ENCODE assay signal across 19 mouse cellular contexts in genomic region chr19:48864151-48864740, GRCm38 (mm10).
DNase-seq lines count a peak whose midpoint lies in the region; ATAC-seq and TF ChIP-seq lines count a peak whose summit lies in the region.
"Had no signal": no experiment of that assay in that cellular context is flagged by ENCODE, and none has a peak within 500 bp of the region (broad histone marks: within the 10 kb centered on the region; RNA-seq: fewer than 3 reads in every experiment).

No protein-coding gene starts in this region.

- H3K4me1 ChIP-seq in kidney, embryonic 16.5 days (ENCODE audit: insufficient read depth, low read length), result no peaks in the 10 kb centered on the region
- H3K4me1 ChIP-seq: embryonic facial prominence, embryonic 12.5 days; forebrain, embryonic 15.5 days; heart, embryonic 12.5 days; hindbrain, embryonic 12.5 days had no signal

- H3K9ac ChIP-seq in kidney, embryonic 16.5 days (replicated peaks; ENCODE audit: low read length), result no peak overlapping the region
- H3K9ac ChIP-seq: embryonic facial prominence, embryonic 12.5 days; forebrain, embryonic 15.5 days; heart, embryonic 12.5 days; hindbrain, embryonic 12.5 days had no signal

- CTCF ChIA-PET in Patski (lab: Charles Lee), result interaction anchor here (1.9 kb wide), 1 partner anchor 16 kb away, joined by 4 read pairs; no protein-coding TSS in a partner anchor

- no peak overlapping the region for H3K4me2 ChIP-seq in kidney, embryonic 16.5 days (replicated peaks; ENCODE audit: low read depth, low read length)
- H3K4me2 ChIP-seq: embryonic facial prominence, embryonic 12.5 days; forebrain, embryonic 15.5 days; heart, embryonic 12.5 days; hindbrain, embryonic 12.5 days had no signal

- TF ChIP-seq CTCF in Patski (IDR thresholded peaks at IDR 0.05), result no peak

- 53% methylated on average over 9 of the region's 9 CpGs for WGBS in kidney, embryonic 16.5 days

- H3K27ac ChIP-seq in kidney, embryonic 16.5 days (ENCODE audit: low read length), result no peak overlapping the region
- H3K27ac ChIP-seq: embryonic facial prominence, embryonic 12.5 days; forebrain, embryonic 15.5 days; hindbrain, embryonic 12.5 days had no signal

- H3K27me3 ChIP-seq in Patski, result no peaks in the 10 kb centered on the region
- no peaks in the 10 kb centered on the region for H3K27me3 ChIP-seq in kidney, embryonic 16.5 days (ENCODE audit: insufficient read depth, low read length)
- H3K27me3 ChIP-seq: embryonic facial prominence, embryonic 12.5 days; forebrain, embryonic 15.5 days; heart, embryonic 12.5 days; hindbrain, embryonic 12.5 days had no signal

- no peak overlapping the region for H3K4me3 ChIP-seq in kidney, embryonic 16.5 days (ENCODE audit: low read length)
- H3K4me3 ChIP-seq: embryonic facial prominence, embryonic 12.5 days; forebrain, embryonic 15.5 days; heart, embryonic 12.5 days; hindbrain, embryonic 12.5 days had no signal

- no peaks in the 10 kb centered on the region for H3K9me3 ChIP-seq in kidney, embryonic 16.5 days (ENCODE audit: low read length)
- H3K9me3 ChIP-seq: embryonic facial prominence, embryonic 12.5 days; forebrain, embryonic 15.5 days; heart, embryonic 12.5 days; hindbrain, embryonic 12.5 days had no signal

- H3K36me3 ChIP-seq in kidney, embryonic 16.5 days (ENCODE audit: insufficient read depth, low read length), result no peaks in the 10 kb centered on the region
- H3K36me3 ChIP-seq: embryonic facial prominence, embryonic 12.5 days; forebrain, embryonic 15.5 days; heart, embryonic 12.5 days; hindbrain, embryonic 12.5 days had no signal

- DNase-seq in Patski (ENCODE audit: low read depth, low spot score) (peak; percentile 55), R1 (ENCODE audit: low read depth, low spot score) (peak; percentile 1)
- DNase-seq in kidney, postnatal 25 days, result peak; percentile 49 to 69
- DNase-seq in cerebellum, adult 11-12 months, result no peak
- DNase-seq in thymus, postnatal 36 days, result no peak
- no peak for DNase-seq in thymus, postnatal 0 days (ENCODE audit: low spot score)
- DNase-seq: adrenal gland, postnatal 10 days; cerebellum, adult 11 months; cerebellum, adult 9-10 months; cerebellum, postnatal 25 days; gastrocnemius, postnatal 10 days; heart, adult 18-20 months; heart, postnatal 4 days had no signal

- peak; percentile 76 for ATAC-seq in Patski
- ATAC-seq in kidney, embryonic 16.5 days (ENCODE audit: low FRiP score, low TSS enrichment), result 0 out of 2 replicates have a peak, but pooled peaks have one; percentile 23
- ATAC-seq: forebrain, embryonic 15.5 days; hindbrain, embryonic 16.5 days had no signal

- in situ Hi-C loops in Patski (cut with MboI; ENCODE audit: low pct_unique_long_range_greater_than_20kb), result no loop called here

- POLR2A ChIA-PET in Patski (lab: Charles Lee), result no interaction called here

Comparison
In these comparisons a context has a peak if more than half of its experiments do, and no peak if none do; other contexts are left out.
1. DNase-seq: peak in Patski (single experiment), R1 (single experiment) and kidney, postnatal 25 days (2 of 2); none in cerebellum, adult 11-12 months (single experiment), thymus, postnatal 36 days (0 of 2) and thymus, postnatal 0 days (single experiment).